Mouse (Mus musculus): Measurements from ENCODE around the gene Cacnb2. TPM values are rescaled to one million over a fixed set of nuclear protein-coding genes. Genes with fewer than 3 reads are reported as not detected.

The Cacnb2 gene
- polyA plus RNA-seq (2015; fragmentation: Nextera tagmentation; extraction: Ambion mirVana), result 6.6 and 7.6 TPM in 2 replicates

DNA sequence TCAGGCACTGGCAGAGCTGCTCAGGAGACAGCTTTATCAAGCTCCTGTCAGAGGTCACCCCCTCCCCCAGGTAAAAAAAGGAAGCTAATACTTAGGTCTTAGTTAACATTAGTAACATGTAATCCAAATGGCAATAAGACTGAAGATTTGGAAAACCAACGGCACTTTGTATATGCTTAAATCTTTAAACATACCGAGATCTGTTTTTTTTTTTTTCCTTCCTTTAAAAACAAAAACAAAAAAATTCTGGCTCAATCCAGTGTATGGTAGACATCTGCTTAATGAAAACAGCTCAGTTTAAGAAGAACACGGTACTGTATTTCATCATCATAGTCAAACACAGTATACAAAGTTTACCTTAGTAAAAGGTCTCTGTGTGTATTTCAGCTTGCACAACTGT lies at the start of gene Cacnb2:
Gene Cacnb2 (plus strand): TSS at position 301 of the 400 bp plus-strand sequence.
- ATAC-seq, result no peak
- Histone ChIP-seq H3K27me3 (replicated peaks; ENCODE audit: control insufficient read depth, insufficient read depth, low read length) (no peaks in the 10 kb centered on the region), H3K4me1 (ENCODE audit: control insufficient read depth, insufficient read depth, low read depth, low read length) (peaks cover 6% of the 10 kb centered on the region), H3K36me3 (ENCODE audit: control insufficient read depth, insufficient read depth, low read length) (no peaks in the 10 kb centered on the region), H3K4me3 (ENCODE audit: low read length) (peak within 1 kb of the TSS; percentile 80), H3K4me2 (ENCODE audit: low read length) (peak within 1 kb of the TSS; percentile 98), H3K27ac (ENCODE audit: low read depth, low read length) (peak within 1 kb of the TSS; percentile 81), H3K9ac (ENCODE audit: low read depth, low read length) (peak within 1 kb of the TSS; percentile 77), H3K9me3 (ENCODE audit: control insufficient read depth, low read length) (no peaks in the 10 kb centered on the region)
- 68% methylated on average over 3 of the region's 3 CpGs for WGBS

DNA sequence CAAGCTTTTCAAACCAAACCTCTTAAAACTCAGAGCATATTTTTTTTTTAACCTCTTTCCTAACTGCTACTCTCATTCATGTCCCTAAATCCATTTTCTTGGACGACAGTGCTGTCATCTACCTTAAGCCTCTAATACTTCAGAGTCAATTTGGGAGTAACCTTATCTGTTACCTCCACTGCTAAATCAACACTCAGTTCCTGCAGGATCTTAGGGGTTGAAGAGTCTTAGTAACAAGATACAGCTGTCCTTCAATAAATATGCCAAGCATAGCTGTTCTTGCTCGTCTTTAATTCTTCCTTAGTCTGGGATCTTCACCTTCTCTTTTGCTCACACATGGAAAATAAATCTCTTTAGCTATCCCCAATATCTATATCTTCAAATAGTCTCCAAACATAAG lies 34.9 kb upstream of the Cacnb2 start:
- H3K27me3 ChIP-seq (replicated peaks; ENCODE audit: control insufficient read depth, insufficient read depth, low read length), result no peaks in the 10 kb centered on the region
- no peaks in the 10 kb centered on the region for H3K4me1 ChIP-seq (ENCODE audit: control insufficient read depth, insufficient read depth, low read depth, low read length)
- 76% methylated on average over 2 of the region's 2 CpGs for WGBS
- H3K9me3 ChIP-seq (ENCODE audit: control insufficient read depth, low read length), result no peaks in the 10 kb centered on the region
- H3K27ac ChIP-seq (ENCODE audit: low read depth, low read length), result no peak overlapping the region
- no peak overlapping the region for H3K4me2 ChIP-seq (ENCODE audit: low read length)
- H3K4me3 ChIP-seq (ENCODE audit: low read length), result no peak overlapping the region
- H3K9ac ChIP-seq (ENCODE audit: low read depth, low read length), result no peak overlapping the region
- H3K36me3 ChIP-seq (ENCODE audit: control insufficient read depth, insufficient read depth, low read length), result no peaks in the 10 kb centered on the region
- no peak for ATAC-seq

DNA sequence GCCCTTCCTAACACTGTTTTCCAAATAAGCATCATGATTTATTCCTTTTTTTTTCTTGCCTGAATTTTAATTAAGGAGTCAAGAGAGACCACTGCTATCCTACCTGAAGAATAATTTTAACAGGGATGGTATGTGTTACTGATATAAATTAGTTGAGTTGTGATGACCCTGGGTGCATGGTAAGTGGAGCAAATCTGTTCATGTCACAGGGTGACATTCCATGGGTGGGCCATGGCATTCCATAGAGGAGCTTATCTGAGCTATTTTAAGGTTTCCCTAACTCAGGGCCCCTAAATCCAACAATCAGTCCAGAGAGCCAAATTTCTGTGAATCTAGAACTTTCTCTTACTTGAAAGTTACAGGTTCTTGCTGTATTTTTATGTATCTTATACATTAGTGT lies 31.6 kb upstream of the Cacnb2 start:
- H3K4me2 ChIP-seq (ENCODE audit: low read length), result no peak overlapping the region
- H3K36me3 ChIP-seq (ENCODE audit: control insufficient read depth, insufficient read depth, low read length), result no peaks in the 10 kb centered on the region
- no peak overlapping the region for H3K9ac ChIP-seq (ENCODE audit: low read depth, low read length)
- no peaks in the 10 kb centered on the region for H3K27me3 ChIP-seq (replicated peaks; ENCODE audit: control insufficient read depth, insufficient read depth, low read length)
- no peak for ATAC-seq
- no peaks in the 10 kb centered on the region for H3K4me1 ChIP-seq (ENCODE audit: control insufficient read depth, insufficient read depth, low read depth, low read length)
- H3K27ac ChIP-seq (ENCODE audit: low read depth, low read length), result no peak overlapping the region
- H3K4me3 ChIP-seq (ENCODE audit: low read length), result no peak overlapping the region
- H3K9me3 ChIP-seq (ENCODE audit: control insufficient read depth, low read length), result no peaks in the 10 kb centered on the region

DNA sequence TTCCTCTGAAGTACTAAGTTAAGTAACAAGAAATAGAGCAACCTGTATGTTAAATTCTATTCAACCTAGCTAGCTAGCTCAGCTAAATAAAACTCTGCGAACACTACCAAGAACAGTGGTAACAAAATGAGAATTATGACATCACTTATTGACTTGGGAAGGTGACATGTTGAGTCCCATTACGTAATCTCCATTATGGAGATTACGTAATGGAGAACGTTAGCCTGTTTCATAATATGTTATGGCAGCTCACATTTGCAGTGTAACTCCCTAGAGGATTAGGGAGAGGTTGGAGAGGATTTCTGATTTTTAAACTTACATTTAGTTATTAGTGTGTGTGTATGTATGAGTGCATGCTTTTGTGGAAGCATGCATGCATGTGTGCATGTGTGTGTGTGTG lies 13.3 kb upstream of the Cacnb2 start:
- H3K36me3 ChIP-seq (ENCODE audit: control insufficient read depth, insufficient read depth, low read length), result no peaks in the 10 kb centered on the region
- 81% methylated on average over 4 of the region's 4 CpGs for WGBS
- H3K4me2 ChIP-seq (ENCODE audit: low read length), result no peak overlapping the region
- H3K4me1 ChIP-seq (ENCODE audit: control insufficient read depth, insufficient read depth, low read depth, low read length), result no peaks in the 10 kb centered on the region
- no peaks in the 10 kb centered on the region for H3K9me3 ChIP-seq (ENCODE audit: control insufficient read depth, low read length)
- no peak overlapping the region for H3K4me3 ChIP-seq (ENCODE audit: low read length)
- no peaks in the 10 kb centered on the region for H3K27me3 ChIP-seq (replicated peaks; ENCODE audit: control insufficient read depth, insufficient read depth, low read length)
- no peak overlapping the region for H3K27ac ChIP-seq (ENCODE audit: low read depth, low read length)
- ATAC-seq, result no peak
- no peak overlapping the region for H3K9ac ChIP-seq (ENCODE audit: low read depth, low read length)

DNA sequence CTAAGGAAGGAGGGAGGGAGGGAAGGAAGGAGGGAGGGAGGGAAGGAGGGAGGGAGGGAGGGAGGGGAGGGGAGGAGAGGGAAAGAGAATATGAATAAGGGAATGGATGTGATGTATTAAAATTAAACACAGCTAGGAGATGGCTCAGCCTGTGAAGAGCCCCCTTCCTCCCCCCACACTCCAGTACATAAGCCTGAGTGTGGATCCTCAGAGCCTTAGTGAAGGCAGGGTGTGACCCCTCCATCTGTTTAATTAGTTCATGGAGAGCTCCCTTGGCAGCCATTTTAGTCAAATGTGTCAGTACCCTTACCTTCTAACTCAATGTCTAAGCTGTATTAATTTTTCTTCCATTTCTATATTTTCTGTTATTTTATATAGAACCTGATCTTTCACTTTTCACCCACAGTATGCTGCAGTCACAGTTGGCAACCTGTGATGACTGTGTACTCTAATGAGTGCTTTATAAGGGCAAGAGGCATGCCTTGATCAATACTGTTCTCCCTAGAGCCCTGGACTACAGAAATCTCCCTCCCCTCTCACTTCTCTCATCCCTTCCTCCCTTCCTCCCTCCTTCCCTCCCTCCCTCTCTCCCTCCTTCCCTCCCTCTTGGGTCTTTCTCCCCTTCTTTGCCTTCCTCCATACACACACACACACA lies 4.9 kb upstream of the Cacnb2 start:
- H3K9me3 ChIP-seq (ENCODE audit: control insufficient read depth, low read length), result no peaks in the 10 kb centered on the region
- no peak overlapping the region for H3K4me3 ChIP-seq (ENCODE audit: low read length)
- H3K4me1 ChIP-seq (ENCODE audit: control insufficient read depth, insufficient read depth, low read depth, low read length), result no peaks in the 10 kb centered on the region
- H3K27me3 ChIP-seq (replicated peaks; ENCODE audit: control insufficient read depth, insufficient read depth, low read length), result no peaks in the 10 kb centered on the region
- no peak for ATAC-seq
- no peaks in the 10 kb centered on the region for H3K36me3 ChIP-seq (ENCODE audit: control insufficient read depth, insufficient read depth, low read length)
- no peak overlapping the region for H3K27ac ChIP-seq (ENCODE audit: low read depth, low read length)
- no peak overlapping the region for H3K9ac ChIP-seq (ENCODE audit: low read depth, low read length)
- no peak overlapping the region for H3K4me2 ChIP-seq (ENCODE audit: low read length)

DNA sequence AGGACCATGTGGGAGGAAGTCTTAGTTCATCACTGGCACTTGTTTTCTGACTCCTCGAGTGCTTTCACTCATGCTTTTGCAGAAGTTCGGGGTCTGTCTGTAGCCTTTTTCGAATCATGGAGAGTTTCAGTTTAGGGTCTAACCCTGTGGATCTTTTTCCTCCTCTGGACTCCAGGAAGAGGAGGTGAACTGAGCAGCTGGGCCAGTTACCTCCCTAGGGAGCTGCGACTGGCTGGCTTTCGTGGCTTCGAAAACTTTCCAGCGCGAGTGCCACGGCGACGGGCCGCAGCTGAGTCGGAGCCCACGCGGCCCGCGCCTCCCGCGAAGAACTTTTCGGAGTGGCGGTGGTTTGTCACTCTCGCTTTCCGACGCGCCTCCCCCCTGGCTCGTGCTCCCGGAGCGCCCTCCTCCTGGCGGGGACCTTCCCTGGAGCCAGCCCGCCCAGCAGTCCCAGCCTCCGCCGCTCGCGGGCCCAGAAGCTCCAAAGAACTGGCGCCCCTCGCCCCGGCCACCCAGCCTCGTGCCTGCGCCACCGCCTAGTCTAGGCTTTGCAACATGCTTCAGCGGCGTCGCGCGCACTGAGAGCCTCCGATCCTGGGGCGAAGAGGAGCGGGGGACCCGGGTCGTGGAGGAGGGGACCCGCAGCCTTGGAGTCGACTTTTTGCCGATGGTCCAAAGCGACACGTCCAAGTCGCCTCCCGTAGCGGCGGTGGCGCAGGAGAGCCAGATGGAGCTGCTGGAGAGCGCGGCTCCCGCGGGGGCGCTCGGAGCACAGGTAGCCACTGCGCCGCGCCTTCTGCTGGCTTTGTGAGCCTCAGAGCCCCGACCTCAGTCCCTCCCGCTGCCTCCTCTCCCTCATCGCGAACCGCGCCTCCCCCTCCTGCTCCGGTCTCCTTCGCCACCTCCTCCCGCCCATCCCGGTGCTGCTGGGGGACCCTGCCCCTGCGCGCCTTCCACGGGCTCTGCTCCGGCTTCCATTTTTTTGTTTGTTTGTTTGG lies 1.2 kb downstream of the Cacnb2 start:
- no peaks in the 10 kb centered on the region for H3K36me3 ChIP-seq (ENCODE audit: control insufficient read depth, insufficient read depth, low read length)
- H3K4me3 ChIP-seq (ENCODE audit: low read length), result peak overlapping the region; percentile 80
- no peaks in the 10 kb centered on the region for H3K27me3 ChIP-seq (replicated peaks; ENCODE audit: control insufficient read depth, insufficient read depth, low read length)
- H3K9ac ChIP-seq (ENCODE audit: low read depth, low read length), result peak overlapping the region; percentile 77
- peak overlapping the region; percentile 98 for H3K4me2 ChIP-seq (ENCODE audit: low read length)
- WGBS, result under 1% methylated on average over 71 of the region's 83 CpGs
- peak overlapping the region; percentile 81 for H3K27ac ChIP-seq (ENCODE audit: low read depth, low read length)
- H3K9me3 ChIP-seq (ENCODE audit: control insufficient read depth, low read length), result no peaks in the 10 kb centered on the region
- peaks cover 11% of the 10 kb centered on the region for H3K4me1 ChIP-seq (ENCODE audit: control insufficient read depth, insufficient read depth, low read depth, low read length)
- peak; percentile 92 for ATAC-seq

DNA sequence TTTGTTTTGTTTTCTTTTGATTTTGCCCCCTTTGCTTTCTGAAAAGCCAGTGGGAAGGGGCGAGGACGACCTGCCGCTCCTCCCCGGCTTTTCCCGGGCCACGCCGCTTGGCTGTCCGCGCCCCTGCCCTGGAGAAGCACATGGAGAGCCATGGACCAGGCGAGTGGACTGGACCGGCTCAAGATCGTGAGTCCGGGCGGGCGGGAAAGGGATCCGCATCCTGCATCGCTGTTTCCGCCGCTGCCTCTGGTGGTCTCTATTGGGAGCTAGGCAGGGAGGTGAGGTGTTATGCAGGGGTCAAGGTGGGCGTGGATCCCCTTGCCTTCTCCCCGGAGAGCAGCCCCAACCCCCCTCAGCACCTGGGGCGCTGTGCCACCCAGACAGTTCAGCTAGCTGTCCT lies 1.9 kb downstream of the Cacnb2 start:
- Histone ChIP-seq H3K27me3 (replicated peaks; ENCODE audit: control insufficient read depth, insufficient read depth, low read length) (no peaks in the 10 kb centered on the region), H3K27ac (ENCODE audit: low read depth, low read length) (peak overlapping the region; percentile 81)
- WGBS, result 1% methylated on average over 22 of the region's 22 CpGs

DNA sequence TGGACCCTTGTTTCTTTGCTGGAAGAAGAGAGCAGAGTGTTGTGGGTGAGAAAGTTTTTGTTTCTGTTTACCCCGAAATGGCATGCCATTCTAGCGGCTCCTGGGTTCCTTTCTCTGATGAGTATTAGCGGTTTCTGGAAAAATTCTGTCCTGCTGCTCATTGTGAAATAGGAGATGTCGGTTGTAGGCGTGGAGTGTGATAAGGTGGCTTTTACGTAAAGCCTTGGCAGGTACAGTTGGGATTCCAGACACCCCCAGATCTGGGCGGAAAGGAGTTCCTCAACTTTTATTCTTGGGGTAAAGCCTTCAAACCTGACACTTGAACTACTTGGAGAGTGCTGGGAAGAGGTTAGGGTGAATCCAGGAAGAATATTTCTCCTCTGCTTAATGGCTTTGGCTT lies 2.3 kb downstream of the Cacnb2 start:
- Histone ChIP-seq H3K9ac (ENCODE audit: low read depth, low read length) (peak overlapping the region; percentile 77), H3K4me2 (ENCODE audit: low read length) (peak overlapping the region; percentile 98), H3K4me3 (ENCODE audit: low read length) (peak overlapping the region; percentile 80), H3K9me3 (ENCODE audit: control insufficient read depth, low read length) (no peaks in the 10 kb centered on the region), H3K27me3 (replicated peaks; ENCODE audit: control insufficient read depth, insufficient read depth, low read length) (no peaks in the 10 kb centered on the region), H3K27ac (ENCODE audit: low read depth, low read length) (no peak overlapping the region; the same call in 1 of the 2 replicates), H3K4me1 (ENCODE audit: control insufficient read depth, insufficient read depth, low read depth, low read length) (peaks cover 11% of the 10 kb centered on the region), H3K36me3 (ENCODE audit: control insufficient read depth, insufficient read depth, low read length) (no peaks in the 10 kb centered on the region)
- ATAC-seq, result no peak
- WGBS, result 10% methylated on average over 7 of the region's 7 CpGs

More for the DNA sequence above, 1.9 kb downstream of the Cacnb2 start:
- Histone ChIP-seq H3K9ac (ENCODE audit: low read depth, low read length) (peak overlapping the region; percentile 77), H3K4me3 (ENCODE audit: low read length) (peak overlapping the region; percentile 80), H3K4me1 (ENCODE audit: control insufficient read depth, insufficient read depth, low read depth, low read length) (peaks cover 11% of the 10 kb centered on the region), H3K9me3 (ENCODE audit: control insufficient read depth, low read length) (no peaks in the 10 kb centered on the region), H3K36me3 (ENCODE audit: control insufficient read depth, insufficient read depth, low read length) (no peaks in the 10 kb centered on the region), H3K4me2 (ENCODE audit: low read length) (peak overlapping the region; percentile 98)
- ATAC-seq, result peak; percentile 78

DNA sequence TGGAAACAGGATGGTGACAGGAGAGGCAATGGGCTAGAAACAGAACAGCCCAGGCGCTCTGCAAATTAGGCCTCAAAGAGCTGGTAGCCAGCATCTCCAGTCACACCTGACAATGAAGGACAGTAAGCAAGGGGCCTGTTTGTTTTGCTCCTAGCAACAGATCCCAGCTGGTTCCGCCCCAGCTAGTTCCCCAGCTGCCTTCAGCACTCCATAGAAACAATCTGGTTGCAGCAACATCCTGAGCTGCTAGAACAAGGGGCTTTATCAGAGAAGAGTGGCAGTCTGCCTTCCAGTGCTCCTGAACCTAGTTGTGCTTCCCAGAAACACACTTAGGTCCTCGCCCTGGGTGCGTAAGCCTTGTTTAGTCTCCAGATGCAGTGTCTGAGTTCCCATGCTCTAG lies 5.7 kb downstream of the Cacnb2 start:
- Histone ChIP-seq H3K27ac (ENCODE audit: low read depth, low read length) (no peak overlapping the region), H3K36me3 (ENCODE audit: control insufficient read depth, insufficient read depth, low read length) (no peaks in the 10 kb centered on the region), H3K4me1 (ENCODE audit: control insufficient read depth, insufficient read depth, low read depth, low read length) (peaks cover 7% of the 10 kb centered on the region), H3K9me3 (ENCODE audit: control insufficient read depth, low read length) (no peaks in the 10 kb centered on the region), H3K27me3 (replicated peaks; ENCODE audit: control insufficient read depth, insufficient read depth, low read length) (no peaks in the 10 kb centered on the region), H3K4me3 (ENCODE audit: low read length) (no peak overlapping the region), H3K9ac (ENCODE audit: low read depth, low read length) (no peak overlapping the region), H3K4me2 (ENCODE audit: low read length) (no peak overlapping the region)
- 41% methylated on average over 4 of the region's 4 CpGs for WGBS
- no peak for ATAC-seq

Data from hindbrain, embryonic 16.5 days (tissue).